Mouse (Mus musculus): ENCODE results near the gene Arhgef25. TPM values are rescaled to one million over a fixed set of nuclear protein-coding genes. Genes with fewer than 3 reads are reported as not detected.
A peak's percentile ranks its signal among the peaks of the same experiment; 100 is the strongest.

The Arhgef25 gene
- 85.0 and 96.5 TPM in 2 replicates for polyA plus RNA-seq (2016; fragmentation: Nextera tagmentation; extraction: Ambion mirVana)

- 2% methylated on average over 34 of the region's 35 CpGs for WGBS
These were observed at the start of gene Arhgef25 for GRCm38 (mm10) chr10:127189651-127190381. TSS of gene Arhgef25 (minus strand) at chr10:127190083.

GRCm38 (mm10) chr10:127238241-127238824 is 48.5 kb upstream of the Arhgef25 start:
- Histone ChIP-seq H3K9ac (no peak overlapping the region), H3K4me3 (no peak overlapping the region), H3K27me3 (peaks cover 4% of the 10 kb centered on the region; the same call in 1 of the 2 replicates), H3K4me1 (peaks cover 7% of the 10 kb centered on the region), H3K9me3 (no peaks in the 10 kb centered on the region), H3K4me2 (replicated peaks) (no peak overlapping the region), H3K36me3 (peaks cover 16% of the 10 kb centered on the region; the same call in 1 of the 2 replicates), H3K27ac (no peak overlapping the region)
- no peak for ATAC-seq (ENCODE audit: insufficient number of reproducible peaks, insufficient read depth, low FRiP score, low TSS enrichment)
- WGBS, result 73% methylated on average over 18 of the region's 18 CpGs

More at GRCm38 (mm10) chr10:127189651-127190381, at the start of gene Arhgef25:
- Histone ChIP-seq H3K4me2 (replicated peaks) (peak within 1 kb of the TSS; percentile 92), H3K27ac (peak within 1 kb of the TSS; percentile 96), H3K27me3 (no peaks in the 10 kb centered on the region), H3K4me3 (peak within 1 kb of the TSS; percentile 70), H3K4me1 (peaks cover 46% of the 10 kb centered on the region), H3K9me3 (no peaks in the 10 kb centered on the region), H3K9ac (peak within 1 kb of the TSS; percentile 90), H3K36me3 (peaks cover 36% of the 10 kb centered on the region)
- ATAC-seq (ENCODE audit: insufficient number of reproducible peaks, insufficient read depth, low FRiP score, low TSS enrichment), result peak; percentile 28; the same call in 1 of the 2 replicates

- H3K36me3 ChIP-seq, result peaks cover 6% of the 10 kb centered on the region; the same call in 1 of the 2 replicates
- 19% methylated on average over 9 of the region's 9 CpGs for WGBS
- H3K9ac ChIP-seq, result no peak overlapping the region
These were observed 46.7 kb upstream of the Arhgef25 start for GRCm38 (mm10) chr10:127236541-127236940.

GRCm38 (mm10) chr10:127233141-127233540 is 43.3 kb upstream of the Arhgef25 start:
- H3K9ac ChIP-seq, result no peak overlapping the region

More at GRCm38 (mm10) chr10:127236541-127236940, 46.7 kb upstream of the Arhgef25 start:
- Histone ChIP-seq H3K4me1 (peaks cover 7% of the 10 kb centered on the region), H3K27ac (peak overlapping the region; percentile 26; the same call in 1 of the 2 replicates), H3K9me3 (no peaks in the 10 kb centered on the region), H3K4me2 (replicated peaks) (0 out of 2 replicates have a peak overlapping the region, but pooled peaks have one; percentile 3), H3K4me3 (no peak overlapping the region), H3K27me3 (peaks cover 4% of the 10 kb centered on the region; the same call in 1 of the 2 replicates)
- no peak for ATAC-seq (ENCODE audit: insufficient number of reproducible peaks, insufficient read depth, low FRiP score, low TSS enrichment)

GRCm38 (mm10) chr10:127231741-127232140 is 41.9 kb upstream of the Arhgef25 start:
- H3K27me3 ChIP-seq, result no peaks in the 10 kb centered on the region
- no peak overlapping the region for H3K4me2 ChIP-seq (replicated peaks)
- H3K4me1 ChIP-seq, result peaks cover 5% of the 10 kb centered on the region
- no peak for ATAC-seq (ENCODE audit: insufficient number of reproducible peaks, insufficient read depth, low FRiP score, low TSS enrichment)
- no peak overlapping the region for H3K27ac ChIP-seq
- H3K9me3 ChIP-seq, result no peaks in the 10 kb centered on the region
- H3K4me3 ChIP-seq, result no peak overlapping the region
- 76% methylated on average over 14 of the region's 14 CpGs for WGBS
- H3K9ac ChIP-seq, result peak overlapping the region; percentile 2; the same call in 1 of the 2 replicates
- H3K36me3 ChIP-seq, result no peaks in the 10 kb centered on the region

More at GRCm38 (mm10) chr10:127233141-127233540, 43.3 kb upstream of the Arhgef25 start:
- Histone ChIP-seq H3K36me3 (no peaks in the 10 kb centered on the region), H3K27ac (no peak overlapping the region), H3K27me3 (no peaks in the 10 kb centered on the region), H3K4me2 (replicated peaks) (no peak overlapping the region), H3K9me3 (no peaks in the 10 kb centered on the region), H3K4me1 (peaks cover 7% of the 10 kb centered on the region), H3K4me3 (no peak overlapping the region)
- 77% methylated on average over 9 of the region's 9 CpGs for WGBS
- no peak for ATAC-seq (ENCODE audit: insufficient number of reproducible peaks, insufficient read depth, low FRiP score, low TSS enrichment)

- no peak for ATAC-seq (ENCODE audit: insufficient number of reproducible peaks, insufficient read depth, low FRiP score, low TSS enrichment)
- WGBS, result 86% methylated on average over 12 of the region's 12 CpGs
- Histone ChIP-seq H3K4me3 (no peak overlapping the region), H3K27ac (no peak overlapping the region), H3K9me3 (no peaks in the 10 kb centered on the region), H3K4me2 (replicated peaks) (no peak overlapping the region), H3K27me3 (no peaks in the 10 kb centered on the region), H3K4me1 (no peaks in the 10 kb centered on the region), H3K36me3 (no peaks in the 10 kb centered on the region), H3K9ac (no peak overlapping the region)
These were observed 40.8 kb upstream of the Arhgef25 start for GRCm38 (mm10) chr10:127230693-127231092.

- H3K27me3 ChIP-seq, result no peaks in the 10 kb centered on the region
- H3K4me1 ChIP-seq, result no peaks in the 10 kb centered on the region
- no peak overlapping the region for H3K4me3 ChIP-seq
- ATAC-seq (ENCODE audit: insufficient number of reproducible peaks, insufficient read depth, low FRiP score, low TSS enrichment), result no peak
- no peaks in the 10 kb centered on the region for H3K9me3 ChIP-seq
- 19% methylated on average over 4 of the region's 4 CpGs for WGBS
- no peak overlapping the region for H3K4me2 ChIP-seq (replicated peaks)
- H3K9ac ChIP-seq, result no peak overlapping the region
- no peaks in the 10 kb centered on the region for H3K36me3 ChIP-seq
- no peak overlapping the region for H3K27ac ChIP-seq
These were observed 39.0 kb upstream of the Arhgef25 start for GRCm38 (mm10) chr10:127228897-127229296.

GRCm38 (mm10) chr10:127227163-127227562 is 37.3 kb upstream of the Arhgef25 start:
- ATAC-seq (ENCODE audit: insufficient number of reproducible peaks, insufficient read depth, low FRiP score, low TSS enrichment), result no peak
- no peak overlapping the region for H3K4me2 ChIP-seq (replicated peaks)
- WGBS, result 86% methylated on average over 8 of the region's 8 CpGs
- no peaks in the 10 kb centered on the region for H3K9me3 ChIP-seq
- no peaks in the 10 kb centered on the region for H3K36me3 ChIP-seq
- H3K4me1 ChIP-seq, result no peaks in the 10 kb centered on the region
- H3K27me3 ChIP-seq, result no peaks in the 10 kb centered on the region
- no peak overlapping the region for H3K9ac ChIP-seq
- no peak overlapping the region for H3K4me3 ChIP-seq
- no peak overlapping the region for H3K27ac ChIP-seq

GRCm38 (mm10) chr10:127226318-127226895 is 36.5 kb upstream of the Arhgef25 start:
- Histone ChIP-seq H3K9me3 (no peaks in the 10 kb centered on the region), H3K36me3 (no peaks in the 10 kb centered on the region), H3K4me2 (replicated peaks) (no peak overlapping the region), H3K4me1 (no peaks in the 10 kb centered on the region), H3K4me3 (no peak overlapping the region), H3K9ac (no peak overlapping the region), H3K27me3 (no peaks in the 10 kb centered on the region), H3K27ac (no peak overlapping the region)
- 68% methylated on average over 8 of the region's 8 CpGs for WGBS
- ATAC-seq (ENCODE audit: insufficient number of reproducible peaks, insufficient read depth, low FRiP score, low TSS enrichment), result no peak

GRCm38 (mm10) chr10:127225732-127226131 is 35.8 kb upstream of the Arhgef25 start:
- Histone ChIP-seq H3K27ac (no peak overlapping the region), H3K4me2 (replicated peaks) (no peak overlapping the region), H3K9me3 (no peaks in the 10 kb centered on the region), H3K27me3 (no peaks in the 10 kb centered on the region), H3K4me1 (no peaks in the 10 kb centered on the region), H3K9ac (no peak overlapping the region), H3K36me3 (no peaks in the 10 kb centered on the region), H3K4me3 (no peak overlapping the region)
- no peak for ATAC-seq (ENCODE audit: insufficient number of reproducible peaks, insufficient read depth, low FRiP score, low TSS enrichment)
- WGBS, result 31% methylated on average over 10 of the region's 10 CpGs

- ATAC-seq (ENCODE audit: insufficient number of reproducible peaks, insufficient read depth, low FRiP score, low TSS enrichment), result no peak
- H3K36me3 ChIP-seq, result no peaks in the 10 kb centered on the region
- no peak overlapping the region for H3K27ac ChIP-seq
These were observed 35.3 kb upstream of the Arhgef25 start for GRCm38 (mm10) chr10:127225213-127225612.

More at GRCm38 (mm10) chr10:127225213-127225612, 35.3 kb upstream of the Arhgef25 start:
- Histone ChIP-seq H3K27me3 (no peaks in the 10 kb centered on the region), H3K4me3 (no peak overlapping the region), H3K9me3 (no peaks in the 10 kb centered on the region), H3K9ac (no peak overlapping the region), H3K4me1 (no peaks in the 10 kb centered on the region), H3K4me2 (replicated peaks) (no peak overlapping the region)
- WGBS, result 37% methylated on average over 6 of the region's 6 CpGs
